Mouse (Mus musculus): ENCODE results near the gene Mrpl33. TPM values are rescaled to one million over a fixed set of nuclear protein-coding genes. Genes with fewer than 3 reads are reported as not detected.
"Not testable (repeated sequence)": the region's sequence is repeated elsewhere in the genome, so short reads cannot be mapped to it uniquely, and the experiment has no call there.

Gene Mrpl33
- polyA plus RNA-seq, 1 experiment from 2014 or later, result 82.1 TPM

DNA sequence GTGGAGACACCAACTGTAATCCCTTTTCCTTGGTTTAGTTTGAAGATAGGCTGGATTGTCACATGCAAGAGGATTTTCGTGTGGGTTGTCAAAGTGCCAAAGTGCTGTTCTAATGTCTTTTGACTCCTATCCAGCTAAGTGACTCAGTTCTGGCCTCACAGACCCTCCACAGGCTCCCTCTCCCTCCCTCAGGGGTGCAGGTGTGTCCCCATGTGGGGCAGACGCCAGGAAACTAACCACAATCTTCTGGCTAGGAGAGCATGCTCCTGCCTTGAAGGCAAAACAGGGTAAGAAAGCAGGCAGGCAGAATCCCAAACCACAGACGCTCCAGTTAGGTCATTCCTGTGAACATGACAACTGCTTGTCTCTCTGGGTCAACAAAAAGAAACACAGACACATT is 9.4 kb downstream of the Mrpl33 start:
- H3K79me2 ChIP-seq (ENCODE audit: inconsistent target), result no peaks in the 10 kb centered on the region
- 52% methylated on average over 3 of the region's 3 CpGs for WGBS (ENCODE audit: missing documents)
- no peak overlapping the region for H3K4me3 ChIP-seq (ENCODE audit: inconsistent target)
- no peaks in the 10 kb centered on the region for H3K36me3 ChIP-seq (ENCODE audit: inconsistent target)
- no peak overlapping the region for H3K27ac ChIP-seq

DNA sequence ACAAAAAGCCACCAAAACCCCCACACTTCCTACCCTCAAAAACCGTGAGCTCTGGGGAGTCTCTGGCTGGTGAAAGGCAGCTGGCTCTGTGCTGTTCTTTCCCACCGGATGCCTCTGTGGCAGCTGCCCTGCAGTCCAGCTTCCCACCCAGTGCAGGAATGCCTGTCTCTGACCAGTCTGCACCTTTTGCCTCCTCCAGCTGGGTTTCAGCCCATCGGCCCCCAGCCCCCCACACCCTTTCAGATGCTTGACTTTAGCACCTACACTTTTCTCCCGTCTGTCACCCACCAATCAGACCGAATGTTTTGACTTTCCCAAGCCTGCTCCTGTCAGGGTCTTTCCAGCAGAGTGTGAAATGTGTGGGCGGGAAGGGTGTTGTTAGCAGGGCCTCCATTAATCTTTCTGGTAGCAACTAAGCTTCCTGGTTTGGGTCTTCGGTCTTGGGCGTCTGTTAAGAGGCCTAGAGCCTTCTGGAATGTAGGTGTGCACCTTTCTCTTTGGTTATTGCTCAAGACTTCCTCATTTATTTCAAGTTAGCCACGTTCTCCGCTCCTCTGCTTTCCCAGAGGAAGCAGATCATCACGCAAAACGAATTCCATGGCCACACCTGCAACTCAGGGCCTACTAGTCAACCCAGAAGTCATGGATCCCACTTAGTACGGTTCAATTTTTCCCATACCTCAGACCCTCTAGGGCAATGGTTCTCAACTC is 13.8 kb downstream of the Mrpl33 start:
- Histone ChIP-seq H3K36me3 (ENCODE audit: inconsistent target) (no peaks in the 10 kb centered on the region), H3K27ac (no peak overlapping the region), H3K4me3 (ENCODE audit: inconsistent target) (no peak overlapping the region), H3K79me2 (ENCODE audit: inconsistent target) (peaks cover 9% of the 10 kb centered on the region)
- 87% methylated on average over 13 of the region's 13 CpGs for WGBS (ENCODE audit: missing documents)

DNA sequence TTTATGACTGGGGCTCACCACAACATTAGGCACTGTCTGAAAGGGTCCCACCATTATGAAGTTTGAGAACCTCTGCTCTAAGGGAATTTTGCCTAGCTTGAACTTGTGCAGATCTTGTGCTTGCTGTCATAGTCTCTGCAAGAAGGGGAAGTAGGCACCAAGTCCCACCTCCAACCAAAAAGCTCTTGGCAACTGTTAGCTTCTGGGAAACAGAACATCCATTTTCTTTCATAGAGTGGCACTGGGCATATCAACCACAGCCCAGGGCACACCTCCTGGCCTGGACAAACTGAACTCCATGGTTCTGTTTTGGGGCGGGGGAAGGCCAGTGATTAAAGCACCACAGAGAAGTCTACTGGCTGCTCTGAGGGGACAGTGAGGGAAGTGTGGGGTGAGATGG is 14.5 kb downstream of the Mrpl33 start:
- peaks cover 15% of the 10 kb centered on the region for H3K79me2 ChIP-seq (ENCODE audit: inconsistent target)
- H3K36me3 ChIP-seq (ENCODE audit: inconsistent target), result peaks cover 3% of the 10 kb centered on the region; the same call in 1 of the 2 replicates
- H3K27ac ChIP-seq, result no peak overlapping the region
- 60% methylated on average over 1 of the region's 1 CpGs for WGBS (ENCODE audit: missing documents)
- H3K4me3 ChIP-seq (ENCODE audit: inconsistent target), result no peak overlapping the region

DNA sequence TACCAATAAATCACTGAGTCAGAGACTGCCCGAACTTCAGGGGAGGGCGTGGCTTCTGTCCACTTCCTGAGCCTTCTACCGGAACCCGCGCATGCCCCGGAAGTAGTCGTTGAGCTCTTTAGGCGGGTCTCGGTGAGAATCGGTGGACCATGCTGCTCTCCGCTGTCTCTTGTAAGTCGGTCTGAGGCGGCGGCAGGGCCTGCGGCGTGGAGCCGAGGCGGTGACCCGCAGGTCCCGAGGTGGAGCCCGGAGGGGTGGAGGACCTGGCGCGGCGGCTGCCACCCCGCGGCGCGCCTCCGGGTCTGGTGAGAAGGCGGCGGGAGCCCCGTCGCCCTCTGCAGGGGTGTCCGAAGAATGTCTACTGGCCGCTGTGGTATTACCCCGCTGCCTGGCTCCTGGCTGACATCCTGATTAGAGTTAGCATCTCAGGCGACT is 17.1 kb downstream of the Mrpl33 start:
- Histone ChIP-seq H3K27ac (peak overlapping the region; percentile 44), H3K36me3 (ENCODE audit: inconsistent target) (peaks cover 19% of the 10 kb centered on the region), H3K4me3 (ENCODE audit: inconsistent target) (peak overlapping the region; percentile 40), H3K79me2 (ENCODE audit: inconsistent target) (peaks cover 42% of the 10 kb centered on the region)
- WGBS (ENCODE audit: missing documents), result under 1% methylated on average over 26 of the region's 37 CpGs

DNA sequence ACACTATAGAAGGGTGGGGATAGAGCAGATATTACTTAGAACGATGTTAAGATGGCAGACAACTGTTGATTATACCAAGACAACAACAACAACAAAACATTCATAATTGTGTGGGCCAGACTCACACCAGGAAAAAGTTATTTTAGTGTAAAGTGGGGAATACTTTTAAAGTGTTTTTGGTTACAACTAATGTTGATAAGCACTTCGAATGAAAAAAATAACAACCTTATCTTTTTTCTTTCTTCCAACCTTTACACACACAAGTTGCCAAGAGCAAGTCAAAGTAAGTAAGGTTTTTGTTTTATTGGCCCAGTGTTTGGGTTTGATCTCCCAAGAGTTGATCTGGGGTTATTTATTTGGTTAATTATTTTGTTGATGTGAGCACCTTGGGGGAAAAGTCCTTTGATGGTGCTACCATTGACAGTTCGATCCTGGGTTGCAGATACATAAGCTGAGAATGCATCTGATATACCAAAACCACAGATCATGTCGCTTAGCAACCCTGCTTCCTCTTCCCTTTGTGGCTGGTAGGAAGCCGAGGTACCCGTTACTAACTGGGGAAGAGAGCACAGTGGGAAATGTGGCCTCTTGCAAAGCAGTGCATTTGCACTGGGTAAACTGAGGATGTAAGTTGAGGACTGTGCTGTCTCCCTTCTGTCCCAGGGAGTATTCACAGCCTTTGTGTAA is 17.7 kb downstream of the Mrpl33 start:
- peak overlapping the region; percentile 28 for H3K27ac ChIP-seq
- WGBS (ENCODE audit: missing documents), result 3% methylated on average over 6 of the region's 6 CpGs
- peak overlapping the region; percentile 40 for H3K4me3 ChIP-seq (ENCODE audit: inconsistent target)
- H3K36me3 ChIP-seq (ENCODE audit: inconsistent target), result peaks cover 20% of the 10 kb centered on the region
- peaks cover 48% of the 10 kb centered on the region for H3K79me2 ChIP-seq (ENCODE audit: inconsistent target)

DNA sequence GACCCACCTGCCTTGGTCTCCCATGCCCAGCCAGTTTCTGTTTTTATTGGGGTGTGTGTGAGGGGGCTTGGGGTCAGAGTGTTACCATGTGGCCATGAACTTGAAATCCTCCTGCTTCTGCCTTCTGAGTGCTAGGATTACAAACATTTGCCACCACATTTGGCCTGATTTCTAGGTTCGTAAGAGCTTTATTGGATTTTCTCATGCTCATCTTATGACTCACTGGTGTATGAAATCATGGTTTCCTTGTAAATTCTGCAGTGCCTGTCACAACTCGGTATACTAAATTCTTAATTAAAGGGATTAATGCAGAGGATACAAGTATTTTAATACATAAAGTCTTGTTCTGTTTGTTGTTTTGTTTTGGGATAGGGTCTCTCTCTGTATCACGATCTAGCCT is 23.6 kb downstream of the Mrpl33 start:
- H3K27ac ChIP-seq, result no peak overlapping the region
- H3K4me3 ChIP-seq (ENCODE audit: inconsistent target), result no peak overlapping the region
- H3K36me3 ChIP-seq (ENCODE audit: inconsistent target), result peaks cover 41% of the 10 kb centered on the region
- H3K79me2 ChIP-seq (ENCODE audit: inconsistent target), result peaks cover 58% of the 10 kb centered on the region
- 91% methylated on average over 3 of the region's 3 CpGs for WGBS (ENCODE audit: missing documents)

DNA sequence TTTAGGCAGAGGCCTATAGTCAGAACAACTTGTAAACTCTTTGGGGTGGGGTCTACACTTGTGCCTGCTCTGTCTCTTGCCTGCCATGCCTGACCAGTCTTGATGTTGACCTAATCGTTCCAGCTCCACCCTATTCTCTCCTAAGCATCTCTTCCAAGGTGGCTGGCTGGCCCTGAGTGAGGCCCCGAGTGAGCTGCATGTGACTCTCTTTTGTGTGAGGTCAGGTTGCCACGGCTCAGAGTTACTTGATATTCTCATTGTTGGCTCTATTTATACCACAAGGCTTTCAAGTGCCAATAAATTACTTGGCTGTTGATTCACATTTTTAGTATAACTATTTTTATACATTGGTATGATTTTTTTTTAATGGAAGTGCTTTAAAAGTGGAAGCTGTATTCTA is 30.4 kb downstream of the Mrpl33 start:
- Histone ChIP-seq H3K27ac (no peak overlapping the region), H3K36me3 (ENCODE audit: inconsistent target) (peaks cover 1% of the 10 kb centered on the region; the same call in 1 of the 2 replicates), H3K79me2 (ENCODE audit: inconsistent target) (no peaks in the 10 kb centered on the region), H3K4me3 (ENCODE audit: inconsistent target) (no peak overlapping the region)
- 75% methylated on average over 3 of the region's 3 CpGs for WGBS (ENCODE audit: missing documents)

DNA sequence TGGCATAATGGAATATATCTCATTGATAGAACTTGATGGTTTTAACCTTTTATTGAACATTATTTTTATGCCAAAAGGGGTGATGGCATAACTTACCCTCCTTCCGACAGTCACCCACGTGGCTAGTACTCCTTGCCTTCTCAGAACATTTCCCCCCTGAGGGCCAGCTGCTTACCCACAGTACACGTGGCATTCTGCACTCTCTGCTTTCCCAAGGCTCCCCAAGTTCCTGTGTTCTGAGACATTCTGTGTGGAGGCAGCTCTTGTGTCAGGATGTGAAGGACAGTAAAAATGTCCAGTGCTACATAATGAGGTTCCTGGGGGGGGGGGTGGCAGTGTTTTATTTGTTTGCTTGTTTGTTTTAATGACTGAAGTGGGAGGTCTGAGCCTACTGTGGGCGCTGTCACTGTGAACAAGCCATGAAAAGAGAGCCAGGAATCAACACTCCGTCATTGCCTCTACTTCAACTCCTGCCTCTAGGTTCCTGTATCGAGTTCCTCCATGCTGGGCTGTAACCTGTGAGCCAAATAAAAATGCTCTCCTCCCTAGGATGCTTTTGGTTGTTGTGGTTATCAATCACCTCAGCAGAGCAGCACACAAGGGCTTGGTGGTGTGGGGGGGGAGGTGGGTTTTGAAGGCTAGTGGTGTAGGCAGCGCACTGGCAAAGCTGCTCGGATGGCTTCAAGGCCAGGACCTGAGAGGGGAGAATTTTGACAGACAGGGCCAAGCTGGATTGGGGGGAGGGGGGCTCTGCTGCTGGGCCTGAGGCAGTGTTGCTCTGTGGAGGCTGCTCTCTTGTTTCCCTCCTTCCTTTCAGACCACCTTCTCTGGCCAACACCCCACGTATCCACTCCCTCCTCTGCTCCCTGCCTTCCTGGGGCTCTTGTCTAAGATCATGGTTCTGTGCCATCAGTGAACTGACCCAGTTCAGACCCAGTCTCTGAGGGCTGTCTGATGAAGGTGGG is 31.1 kb downstream of the Mrpl33 start:
- Histone ChIP-seq H3K4me3 (ENCODE audit: inconsistent target) (no peak overlapping the region), H3K27ac (no peak overlapping the region), H3K79me2 (ENCODE audit: inconsistent target) (no peaks in the 10 kb centered on the region), H3K36me3 (ENCODE audit: inconsistent target) (no peaks in the 10 kb centered on the region)
- WGBS (ENCODE audit: missing documents), result 89% methylated on average over 9 of the region's 9 CpGs

DNA sequence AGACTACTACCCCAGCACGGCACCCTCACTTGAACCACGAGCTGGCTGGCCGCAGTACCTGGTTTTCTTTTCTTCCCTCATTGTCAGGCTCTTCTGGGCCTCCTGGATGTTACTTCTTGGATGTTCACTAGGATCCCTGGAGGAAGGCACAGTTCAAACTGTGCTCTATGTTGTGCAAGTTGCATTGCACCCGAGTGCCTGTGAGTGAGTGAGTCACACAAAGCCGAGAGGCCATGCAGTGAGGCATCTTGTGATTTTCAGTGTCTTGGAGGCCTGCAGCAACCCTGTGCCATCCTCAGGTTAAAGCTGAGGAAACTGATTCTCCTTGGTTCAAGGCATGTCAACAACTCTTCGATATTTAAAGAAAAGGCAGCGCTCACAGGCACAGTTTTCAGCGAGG is 31.8 kb downstream of the Mrpl33 start:
- H3K36me3 ChIP-seq (ENCODE audit: inconsistent target), result no peaks in the 10 kb centered on the region
- H3K4me3 ChIP-seq (ENCODE audit: inconsistent target), result no peak overlapping the region
- no peak overlapping the region for H3K27ac ChIP-seq
- 73% methylated on average over 7 of the region's 8 CpGs for WGBS (ENCODE audit: missing documents)
- H3K79me2 ChIP-seq (ENCODE audit: inconsistent target), result no peaks in the 10 kb centered on the region

DNA sequence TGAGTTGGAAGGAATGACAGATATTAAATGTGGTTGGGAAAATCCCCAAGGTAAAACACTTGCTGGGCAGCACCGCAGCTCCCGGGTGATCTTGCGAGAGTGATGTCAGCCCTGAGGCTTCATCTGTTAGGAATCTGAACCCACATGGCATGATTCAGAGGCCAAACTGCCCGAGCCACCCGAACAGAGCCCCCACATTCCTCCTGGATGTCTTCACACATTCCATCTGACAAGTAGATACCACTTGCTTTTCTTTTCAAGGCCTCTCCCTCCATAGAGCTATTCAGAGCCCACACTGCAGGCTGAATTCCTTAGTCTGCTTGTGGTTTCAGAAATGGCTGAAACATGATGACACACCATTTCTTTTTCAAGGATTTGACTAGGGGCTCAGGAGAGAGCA is 33.3 kb downstream of the Mrpl33 start:
- Histone ChIP-seq H3K27ac (no peak overlapping the region), H3K4me3 (ENCODE audit: inconsistent target) (no peak overlapping the region), H3K36me3 (ENCODE audit: inconsistent target) (no peaks in the 10 kb centered on the region), H3K79me2 (ENCODE audit: inconsistent target) (no peaks in the 10 kb centered on the region)
- 87% methylated on average over 5 of the region's 5 CpGs for WGBS (ENCODE audit: missing documents)

DNA sequence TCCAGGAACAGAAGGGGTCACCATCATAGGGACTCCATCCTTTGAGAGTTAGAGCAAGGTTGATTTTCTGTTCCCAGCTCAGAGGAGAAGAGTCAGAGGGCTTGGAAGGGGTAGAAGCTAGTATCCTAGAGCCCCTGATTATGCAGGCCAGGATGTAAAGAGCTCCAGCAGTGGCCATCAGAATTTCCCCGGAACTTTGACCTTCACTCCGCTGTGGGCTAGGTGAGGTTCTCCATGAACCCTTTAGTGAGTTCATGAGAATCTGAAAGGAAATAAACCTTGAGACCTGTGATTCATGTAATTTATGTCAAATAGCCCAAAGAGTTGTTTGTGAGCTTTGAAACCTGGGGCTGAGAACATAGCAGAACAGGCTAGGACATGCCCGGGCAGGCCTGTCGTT is 34.4 kb downstream of the Mrpl33 start:
- not testable (repeated sequence) for H3K27ac ChIP-seq; H3K79me2 ChIP-seq (ENCODE audit: inconsistent target); H3K36me3 ChIP-seq (ENCODE audit: inconsistent target); H3K4me3 ChIP-seq (ENCODE audit: inconsistent target)
- 93% methylated on average over 2 of the region's 4 CpGs for WGBS (ENCODE audit: missing documents)

DNA sequence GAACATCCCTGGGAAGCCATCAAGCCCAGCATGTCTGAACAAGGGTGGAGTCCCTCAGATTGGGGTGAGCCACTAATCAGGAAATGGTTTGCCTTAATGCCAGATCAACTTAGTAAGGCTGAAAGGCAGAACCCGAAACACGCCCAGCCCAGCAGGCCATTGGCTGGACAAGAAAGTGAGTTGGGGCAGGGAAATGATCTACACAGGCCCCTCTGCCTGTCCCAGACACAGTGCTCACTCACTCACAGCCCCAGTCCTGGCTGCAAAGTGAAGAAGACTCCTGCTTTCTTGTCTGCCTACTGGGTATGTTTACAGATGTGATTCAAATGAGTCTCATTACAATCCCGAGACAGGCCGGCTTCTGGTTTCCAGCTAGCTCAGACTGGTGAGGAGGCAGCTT is 37.4 kb downstream of the Mrpl33 start:
- H3K4me3 ChIP-seq (ENCODE audit: inconsistent target), result no peak overlapping the region
- WGBS (ENCODE audit: missing documents), result 79% methylated on average over 4 of the region's 4 CpGs
- H3K36me3 ChIP-seq (ENCODE audit: inconsistent target), result no peaks in the 10 kb centered on the region
- no peak overlapping the region for H3K27ac ChIP-seq
- no peaks in the 10 kb centered on the region for H3K79me2 ChIP-seq (ENCODE audit: inconsistent target)

DNA sequence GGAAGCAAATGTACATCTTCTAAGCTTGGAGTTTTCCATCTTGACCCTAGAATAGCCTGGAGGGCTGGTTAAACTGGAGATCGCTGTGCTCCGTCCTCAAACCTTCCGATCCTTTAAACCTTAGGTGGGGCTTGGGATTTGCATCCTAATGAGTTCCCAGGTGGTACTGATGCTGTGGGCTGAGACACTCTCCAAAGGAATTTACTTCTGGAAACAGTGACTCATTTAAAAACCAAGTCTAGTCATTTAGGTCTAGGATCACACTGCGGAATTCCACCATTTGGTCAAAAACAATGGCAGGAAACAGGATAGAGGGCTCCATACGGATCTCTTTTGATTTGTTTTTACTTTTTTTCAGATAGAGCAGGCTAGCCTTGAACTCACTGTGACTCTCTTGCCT is 37.9 kb downstream of the Mrpl33 start:
- no peaks in the 10 kb centered on the region for H3K36me3 ChIP-seq (ENCODE audit: inconsistent target)
- no peak overlapping the region for H3K4me3 ChIP-seq (ENCODE audit: inconsistent target)
- no peaks in the 10 kb centered on the region for H3K79me2 ChIP-seq (ENCODE audit: inconsistent target)
- WGBS (ENCODE audit: missing documents), result 99% methylated on average over 5 of the region's 5 CpGs
- no peak overlapping the region for H3K27ac ChIP-seq

DNA sequence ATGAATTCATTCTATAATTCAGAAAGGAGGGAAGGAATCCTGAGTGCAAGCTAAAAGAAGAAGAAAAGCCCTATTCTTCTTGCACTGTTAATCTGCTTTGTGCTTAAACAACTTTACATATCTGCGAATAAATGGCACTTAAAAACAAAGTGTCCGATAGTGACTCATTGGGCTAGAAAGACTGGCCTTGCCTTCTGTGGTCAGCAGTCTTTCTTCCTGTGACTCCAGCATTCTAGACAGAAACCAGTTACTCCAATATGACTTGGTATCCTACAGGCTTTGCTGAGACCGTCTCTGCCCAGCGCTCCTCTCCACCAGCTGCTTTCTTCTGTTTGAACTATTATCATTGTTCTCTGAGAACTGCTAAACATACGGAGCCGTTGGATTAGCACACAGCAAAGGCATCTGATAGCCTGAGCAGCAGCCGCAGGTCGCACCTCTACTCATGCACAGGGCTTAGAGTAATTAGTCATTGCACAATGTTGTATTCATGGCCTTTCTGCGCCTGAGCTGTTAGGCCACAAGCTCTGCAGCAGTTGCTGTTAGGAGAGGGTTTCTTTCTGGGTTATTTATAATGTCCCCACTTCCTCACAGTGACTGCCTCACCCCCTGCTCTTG is 40.0 kb downstream of the Mrpl33 start:
- Histone ChIP-seq H3K36me3 (ENCODE audit: inconsistent target) (no peaks in the 10 kb centered on the region), H3K27ac (peak overlapping the region; percentile 55), H3K4me3 (ENCODE audit: inconsistent target) (no peak overlapping the region), H3K79me2 (ENCODE audit: inconsistent target) (no peaks in the 10 kb centered on the region)
- WGBS (ENCODE audit: missing documents), result 4% methylated on average over 9 of the region's 9 CpGs

Measured in macrophage (primary cell).